Mouse (Mus musculus) megakaryocyte, embryonic 14.5 days (primary cell): ENCODE data around the gene Cntn1. TPM values are rescaled to one million over a fixed set of nuclear protein-coding genes. Genes with fewer than 3 reads are reported as not detected.

ENCODE experiments used
- H3K27me3 ChIP-seq: replicated peaks from 2 replicates; pipeline ENCODE3; 2012; ENCODE audit warnings: inconsistent platforms
- H3K36me3 ChIP-seq: replicated peaks from 2 replicates; pipeline ENCODE3; 2012; ENCODE audit warnings: low read length, inconsistent platforms, mixed read lengths
- H3K4me1 ChIP-seq: 2 replicates; pipeline ENCODE4 v1.6.1; 2012; ENCODE audit warnings: inconsistent platforms
- H3K4me3 ChIP-seq: replicated peaks from 2 replicates; pipeline ENCODE3; 2012; ENCODE audit warnings: moderate library complexity, mild to moderate bottlenecking, inconsistent platforms
- H3K9me3 ChIP-seq: 2 replicates; pipeline ENCODE4 v1.6.1; 2012; ENCODE audit warnings: inconsistent platforms
- FLI1 ChIP-seq: IDR thresholded peaks from 2 replicates; pipeline ENCODE4 v1.6.1; 2012; ENCODE audit warnings: low read length, inconsistent platforms, mixed read lengths
- GATA1 ChIP-seq: IDR thresholded peaks from 3 replicates; pipeline ENCODE4 v1.6.1; 2012; ENCODE audit warnings: mixed read lengths, low read length, inconsistent platforms, borderline replicate concordance
- polyA plus RNA-seq: library from polyadenylated mRNA; stranded (reverse); fragments of >175 nt; gene quantifications from 2 replicates; pipeline ENCODE4 v1.2.3, GENCODE M21; 2012; ENCODE audit warnings: low replicate concordance; ENCODE audit not compliant: insufficient read depth

Cntn1 gene
- polyA plus RNA-seq, 1 experiment = not detected

GRCm38 (mm10) chr15:92364592-92364991 lies 313.6 kb downstream of the Cntn1 start:
- Histone ChIP-seq H3K27me3 (no peaks in the 10 kb centered on the region), H3K9me3 (peaks cover 4% of the 10 kb centered on the region), H3K36me3 (no peaks in the 10 kb centered on the region), H3K4me3 (no peak overlapping the region), H3K4me1 (no peaks in the 10 kb centered on the region)
- TF ChIP-seq FLI1 (no peak), GATA1 (no peak)

Other genes with a start within 250 kb of the Cntn1 start
- gene Smgc, start 212.9 kb upstream of the Cntn1 start, polyA plus RNA-seq = not detected in 2 replicates